Mouse (Mus musculus): ENCODE results near the gene Cenpu. TPM values are rescaled to one million over a fixed set of nuclear protein-coding genes. Genes with fewer than 3 reads are reported as not detected.
"Not testable (repeated sequence)": the region's sequence is repeated elsewhere in the genome, so short reads cannot be mapped to it uniquely, and the experiment has no call there.

Gene Cenpu
- polyA plus RNA-seq, 1 experiment from 2014 or later = 6.1 TPM

- H3K27ac ChIP-seq (ENCODE audit: low read length) = no peak overlapping the region
- no peaks in the 10 kb centered on the region for H3K4me1 ChIP-seq (ENCODE audit: insufficient read depth, low read depth, low read length)
- no peak overlapping the region for H3K9ac ChIP-seq (replicated peaks; ENCODE audit: low read depth)
- ATAC-seq (no peak), DNase-seq (ENCODE audit: low spot score) (no peak)
- H3K4me3 ChIP-seq (ENCODE audit: low read depth, low read length) = no peak overlapping the region
- H3K27me3 ChIP-seq (replicated peaks; ENCODE audit: insufficient read depth, low read length) = no peaks in the 10 kb centered on the region
- peaks cover 11% of the 10 kb centered on the region; the same call in 1 of the 2 replicates for H3K36me3 ChIP-seq (ENCODE audit: insufficient read depth, low read length)
- H3K9me3 ChIP-seq (ENCODE audit: low read length) = no peaks in the 10 kb centered on the region
- TF ChIP-seq CTCF (IDR thresholded peaks at IDR 0.05) (no peak), EP300 (IDR thresholded peaks at IDR 0.05) (no peak)
- no peak overlapping the region for H3K4me2 ChIP-seq (replicated peaks; ENCODE audit: low read depth, low read length)
- 87% methylated on average over 2 of the region's 2 CpGs for WGBS
Measured at GRCm38 (mm10) chr8:46573446-46573845, 21.6 kb downstream of the Cenpu start.

- H3K4me3 ChIP-seq (ENCODE audit: low read depth, low read length) = no peak overlapping the region
- H3K9ac ChIP-seq (replicated peaks; ENCODE audit: low read depth) = no peak overlapping the region
- DNase-seq (ENCODE audit: low spot score) (no peak), ATAC-seq (no peak)
- H3K9me3 ChIP-seq (ENCODE audit: low read length) = no peaks in the 10 kb centered on the region
- H3K36me3 ChIP-seq (ENCODE audit: insufficient read depth, low read length) = peaks cover 11% of the 10 kb centered on the region; the same call in 1 of the 2 replicates
- TF ChIP-seq CTCF (IDR thresholded peaks at IDR 0.05) (no peak), EP300 (IDR thresholded peaks at IDR 0.05) (no peak)
- H3K4me1 ChIP-seq (ENCODE audit: insufficient read depth, low read depth, low read length) = no peaks in the 10 kb centered on the region
- 82% methylated on average over 2 of the region's 2 CpGs for WGBS
- H3K4me2 ChIP-seq (replicated peaks; ENCODE audit: low read depth, low read length) = no peak overlapping the region
- H3K27ac ChIP-seq (ENCODE audit: low read length) = no peak overlapping the region
- H3K27me3 ChIP-seq (replicated peaks; ENCODE audit: insufficient read depth, low read length) = no peaks in the 10 kb centered on the region
Measured at GRCm38 (mm10) chr8:46573964-46574363, 22.1 kb downstream of the Cenpu start.

- Histone ChIP-seq H3K27ac (ENCODE audit: low read length) (no peak overlapping the region), H3K4me2 (replicated peaks; ENCODE audit: low read depth, low read length) (no peak overlapping the region), H3K27me3 (replicated peaks; ENCODE audit: insufficient read depth, low read length) (no peaks in the 10 kb centered on the region), H3K36me3 (ENCODE audit: insufficient read depth, low read length) (peaks cover 11% of the 10 kb centered on the region; the same call in 1 of the 2 replicates), H3K4me1 (ENCODE audit: insufficient read depth, low read depth, low read length) (no peaks in the 10 kb centered on the region), H3K4me3 (ENCODE audit: low read depth, low read length) (no peak overlapping the region), H3K9me3 (ENCODE audit: low read length) (no peaks in the 10 kb centered on the region), H3K9ac (replicated peaks; ENCODE audit: low read depth) (no peak overlapping the region)
- TF ChIP-seq CTCF (IDR thresholded peaks at IDR 0.05) = no peak
- TF ChIP-seq EP300 (IDR thresholded peaks at IDR 0.05) = no peak
- DNase-seq (ENCODE audit: low spot score) (no peak), ATAC-seq (no peak)
- WGBS = 93% methylated on average over 9 of the region's 9 CpGs
Measured at GRCm38 (mm10) chr8:46578794-46579193, 27.0 kb downstream of the Cenpu start.

GRCm38 (mm10) chr8:46584328-46584727, 32.5 kb downstream of the Cenpu start:
- not testable (repeated sequence) for H3K9me3 ChIP-seq (ENCODE audit: low read length); H3K27ac ChIP-seq (ENCODE audit: low read length); H3K4me2 ChIP-seq (replicated peaks; ENCODE audit: low read depth, low read length); H3K4me1 ChIP-seq (ENCODE audit: insufficient read depth, low read depth, low read length); H3K27me3 ChIP-seq (replicated peaks; ENCODE audit: insufficient read depth, low read length); H3K36me3 ChIP-seq (ENCODE audit: insufficient read depth, low read length); H3K9ac ChIP-seq (replicated peaks; ENCODE audit: low read depth); ATAC-seq; DNase-seq (ENCODE audit: low spot score); H3K4me3 ChIP-seq (ENCODE audit: low read depth, low read length)
- 66% methylated on average over 4 of the region's 4 CpGs for WGBS

- no peak for DNase-seq (ENCODE audit: low spot score)
- Histone ChIP-seq H3K4me1 (ENCODE audit: insufficient read depth, low read depth, low read length) (no peaks in the 10 kb centered on the region), H3K4me3 (ENCODE audit: low read depth, low read length) (no peak overlapping the region), H3K27ac (ENCODE audit: low read length) (no peak overlapping the region), H3K27me3 (replicated peaks; ENCODE audit: insufficient read depth, low read length) (no peaks in the 10 kb centered on the region), H3K36me3 (ENCODE audit: insufficient read depth, low read length) (no peaks in the 10 kb centered on the region), H3K9me3 (ENCODE audit: low read length) (no peaks in the 10 kb centered on the region), H3K4me2 (replicated peaks; ENCODE audit: low read depth, low read length) (no peak overlapping the region), H3K9ac (replicated peaks; ENCODE audit: low read depth) (no peak overlapping the region)
- no peak for TF ChIP-seq CTCF (IDR thresholded peaks at IDR 0.05)
- no peak for TF ChIP-seq EP300 (IDR thresholded peaks at IDR 0.05)
- 78% methylated on average over 3 of the region's 3 CpGs for WGBS
- ATAC-seq = no peak
Measured at GRCm38 (mm10) chr8:46585576-46585975, 33.7 kb downstream of the Cenpu start.

- TF ChIP-seq EP300 (IDR thresholded peaks at IDR 0.05) (no peak), CTCF (IDR thresholded peaks at IDR 0.05) (no peak)
- Histone ChIP-seq H3K36me3 (ENCODE audit: insufficient read depth, low read length) (no peaks in the 10 kb centered on the region), H3K4me3 (ENCODE audit: low read depth, low read length) (no peak overlapping the region), H3K4me1 (ENCODE audit: insufficient read depth, low read depth, low read length) (no peaks in the 10 kb centered on the region), H3K9ac (replicated peaks; ENCODE audit: low read depth) (no peak overlapping the region), H3K4me2 (replicated peaks; ENCODE audit: low read depth, low read length) (no peak overlapping the region), H3K9me3 (ENCODE audit: low read length) (no peaks in the 10 kb centered on the region), H3K27me3 (replicated peaks; ENCODE audit: insufficient read depth, low read length) (no peaks in the 10 kb centered on the region), H3K27ac (ENCODE audit: low read length) (no peak overlapping the region)
- 82% methylated on average over 5 of the region's 5 CpGs for WGBS
- no peak for ATAC-seq
- DNase-seq (ENCODE audit: low spot score) = no peak
Measured at GRCm38 (mm10) chr8:46587911-46588310, 36.1 kb downstream of the Cenpu start.

- ATAC-seq = no peak
- TF ChIP-seq EP300 (IDR thresholded peaks at IDR 0.05) (no peak), CTCF (IDR thresholded peaks at IDR 0.05) (no peak)
- Histone ChIP-seq H3K27ac (ENCODE audit: low read length) (no peak overlapping the region), H3K4me2 (replicated peaks; ENCODE audit: low read depth, low read length) (no peak overlapping the region), H3K9ac (replicated peaks; ENCODE audit: low read depth) (no peak overlapping the region), H3K9me3 (ENCODE audit: low read length) (no peaks in the 10 kb centered on the region), H3K4me3 (ENCODE audit: low read depth, low read length) (no peak overlapping the region), H3K4me1 (ENCODE audit: insufficient read depth, low read depth, low read length) (no peaks in the 10 kb centered on the region), H3K36me3 (ENCODE audit: insufficient read depth, low read length) (no peaks in the 10 kb centered on the region), H3K27me3 (replicated peaks; ENCODE audit: insufficient read depth, low read length) (no peaks in the 10 kb centered on the region)
- no peak for DNase-seq (ENCODE audit: low spot score)
- 91% methylated on average over 2 of the region's 2 CpGs for WGBS
Measured at GRCm38 (mm10) chr8:46588663-46589062, 36.8 kb downstream of the Cenpu start.
